Mouse (Mus musculus) cortical plate, adult 2 months (tissue): ENCODE measurements around the gene Cenpn.

Experiments
- CTCF ChIP-seq: fragments of 200-500 bp; IDR thresholded peaks from 2 replicates; pipeline ENCODE4 v1.5.1; 2011; ENCODE audit warnings: mild to moderate bottlenecking, control low read depth, low read length; ENCODE audit not compliant: insufficient read depth; ENCODE audit errors: extremely low read depth
- POLR2A ChIP-seq: fragments of 200-500 bp; IDR thresholded peaks from 2 replicates; pipeline ENCODE4 v1.6.1; 2011; ENCODE audit warnings: mild to moderate bottlenecking, low read length, control low read depth; ENCODE audit not compliant: insufficient read depth; ENCODE audit errors: extremely low read depth

- TF ChIP-seq CTCF (no peak), POLR2A (no peak)
These were observed 53.5 kb downstream of the Cenpn start for GRCm38 (mm10) chr8:116975066-116975465.
